Mouse (Mus musculus) small intestine, adult 2 months (tissue): Measurements from ENCODE around the gene Spag17.

ENCODE experiments used
- CTCF ChIP-seq: fragments of 200-500 bp; IDR thresholded peaks from 2 replicates; pipeline ENCODE4 v1.5.1; 2012; ENCODE audit warnings: low read depth, mild to moderate bottlenecking, control low read depth, inconsistent platforms, low read length, moderate library complexity, mixed read lengths; ENCODE audit not compliant: insufficient replicate concordance, insufficient read length; ENCODE audit errors: extremely low read depth
- POLR2A ChIP-seq: fragments of 200-500 bp; IDR thresholded peaks from 2 replicates; pipeline ENCODE4 v1.6.1; 2012; ENCODE audit warnings: low read depth, mild to moderate bottlenecking, control low read depth, inconsistent platforms, low read length, moderate library complexity

GRCm38 (mm10) chr3:99864706-99865105, 20.5 kb upstream of the Spag17 start:
- TF ChIP-seq CTCF (no peak), POLR2A (no peak)
